In the genomic region with DNA sequence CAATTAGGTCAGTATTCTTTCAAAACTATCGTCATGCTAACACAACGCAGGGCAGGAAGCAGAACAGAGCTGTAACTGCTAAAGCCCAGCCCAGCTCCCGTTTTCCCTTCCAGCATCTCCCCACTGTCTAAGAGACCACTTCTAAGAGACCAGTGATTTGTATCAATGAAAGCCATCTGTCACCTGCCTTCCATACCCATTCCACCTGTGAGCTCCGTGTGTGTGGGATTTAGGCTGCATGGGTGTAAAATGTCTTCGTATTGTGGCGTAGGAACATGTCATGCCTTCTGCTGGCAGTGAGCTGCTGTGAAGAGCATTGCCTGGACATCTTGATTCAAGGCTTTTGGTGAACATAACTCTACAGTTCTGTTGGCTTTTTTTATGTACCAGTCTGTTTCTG, we compare ENCODE assay signal across 20 mouse cellular contexts.
DNase-seq lines count a peak whose midpoint lies in the region; ATAC-seq and TF ChIP-seq lines count a peak whose summit lies in the region.
"Had no signal": no experiment of that assay in that cellular context is flagged by ENCODE, and none has a peak within 500 bp of the region (broad histone marks: within the 10 kb centered on the region; RNA-seq: fewer than 3 reads in every experiment).

No protein-coding gene starts in this region.

- no peak overlapping the region for H3K4me2 ChIP-seq in kidney, embryonic 15.5 days
- H3K4me2 ChIP-seq: forebrain, embryonic 13.5 days; heart, embryonic 12.5 days had no signal

- DNase-seq in cerebellum, postnatal 10 days: peak; percentile 27 to 31
- no peak for DNase-seq in cerebellum, adult 2 months
- no peak for DNase-seq in layer of hippocampus, adult 2 months (ENCODE audit: low spot score in 2 of 2)
- DNase-seq in layer of hippocampus, adult 11-12 months (ENCODE audit: low spot score): no peak
- DNase-seq in thymus, adult 2 months: peak; percentile 49
- peak; percentile 58 for DNase-seq in thymus, postnatal 25 days
- no peak for DNase-seq in embryo, embryonic 10.5 days (ENCODE audit: low spot score)
- DNase-seq: adrenal gland, postnatal 14 days; cerebellum, adult 8-10 months; cerebellum, postnatal 25 days; gastrocnemius, postnatal 36 days; heart, adult 18-20 months; heart, postnatal 36 days had no signal

- no peaks in the 10 kb centered on the region for H3K27me3 ChIP-seq in cerebellum, adult 2 months (ENCODE audit: control insufficient read depth, insufficient read depth, low read length)
- no peaks in the 10 kb centered on the region for H3K27me3 ChIP-seq in thymus, adult 2 months (ENCODE audit: control insufficient read depth, insufficient read depth, low read length)
- H3K27me3 ChIP-seq in kidney, embryonic 15.5 days: no peaks in the 10 kb centered on the region
- H3K27me3 ChIP-seq: forebrain, embryonic 13.5 days; heart, embryonic 12.5 days had no signal

- ATAC-seq in kidney, embryonic 15.5 days (replicated peaks; ENCODE audit: low FRiP score): no peak
- ATAC-seq: forebrain, embryonic 13.5 days; forebrain, postnatal 0 days; hindbrain, embryonic 16.5 days; inflammation-experienced regulatory T-cells, adult 6 months had no signal

- 39% methylated on average over 6 of the region's 6 CpGs for WGBS in cerebellum, adult 2 months
- 11% methylated on average over 6 of the region's 6 CpGs for WGBS in thymus, adult 2 months
- 76% methylated on average over 6 of the region's 6 CpGs for WGBS in kidney, embryonic 15.5 days

- no peaks in the 10 kb centered on the region for H3K9me3 ChIP-seq in kidney, embryonic 15.5 days (replicated peaks)
- H3K9me3 ChIP-seq: embryonic facial prominence, embryonic 10.5 days; forebrain, embryonic 13.5 days; heart, embryonic 12.5 days had no signal

- peaks cover 10% of the 10 kb centered on the region for H3K4me1 ChIP-seq in cerebellum, adult 2 months (ENCODE audit: control insufficient read depth, insufficient read depth, low read length)
- peaks cover 12% of the 10 kb centered on the region for H3K4me1 ChIP-seq in thymus, adult 2 months (replicated peaks; ENCODE audit: control insufficient read depth, insufficient read depth, low read length)
- peaks cover 17% of the 10 kb centered on the region for H3K4me1 ChIP-seq in kidney, embryonic 15.5 days

- no peak for TF ChIP-seq CTCF in cerebellum, adult 2 months (IDR thresholded peaks at IDR 0.05; ENCODE audit: borderline replicate concordance, insufficient read depth, low read depth, low read length)
- no peak for TF ChIP-seq CTCF in layer of hippocampus, adult 2 months (conservative IDR thresholded peaks at IDR 0.05)
- TF ChIP-seq CTCF in thymus, adult 2 months (IDR thresholded peaks at IDR 0.05; ENCODE audit: borderline replicate concordance, control insufficient read depth, extremely low read depth, insufficient read depth, low read length, poor library complexity): no peak

- no peaks in the 10 kb centered on the region for H3K36me3 ChIP-seq in thymus, adult 2 months (ENCODE audit: control insufficient read depth, insufficient read depth, low read length)
- H3K36me3 ChIP-seq in kidney, embryonic 15.5 days: no peaks in the 10 kb centered on the region
- H3K36me3 ChIP-seq: embryonic facial prominence, embryonic 10.5 days; heart, embryonic 12.5 days had no signal

- H3K27ac ChIP-seq in cerebellum, adult 2 months (ENCODE audit: insufficient read depth, low read length): no peak overlapping the region
- H3K27ac ChIP-seq in layer of hippocampus, adult 2 months: peak overlapping the region; percentile 12; the same call in 1 of the 2 replicates
- H3K27ac ChIP-seq in thymus, adult 2 months (ENCODE audit: control insufficient read depth, insufficient read depth, low read length): peak overlapping the region; percentile 74
- no peak overlapping the region for H3K27ac ChIP-seq in kidney, embryonic 15.5 days
- H3K27ac ChIP-seq: embryonic facial prominence, embryonic 10.5 days; forebrain, embryonic 13.5 days had no signal

- H3K4me3 ChIP-seq in cerebellum, adult 2 months (replicated peaks; ENCODE audit: insufficient read depth, low read depth, low read length): no peak overlapping the region
- no peak overlapping the region for H3K4me3 ChIP-seq in layer of hippocampus, adult 2 months
- no peak overlapping the region for H3K4me3 ChIP-seq in thymus, adult 2 months (ENCODE audit: control insufficient read depth, insufficient read depth, low read length)
- no peak overlapping the region for H3K4me3 ChIP-seq in kidney, embryonic 15.5 days (replicated peaks)
- H3K4me3 ChIP-seq: embryonic facial prominence, embryonic 10.5 days; forebrain, embryonic 13.5 days; heart, embryonic 12.5 days had no signal

- no peak overlapping the region for H3K9ac ChIP-seq in kidney, embryonic 15.5 days
- H3K9ac ChIP-seq: forebrain, embryonic 13.5 days; forebrain, postnatal 0 days; heart, embryonic 12.5 days had no signal

- no peak for TF ChIP-seq POLR2A in cerebellum, adult 2 months (IDR thresholded peaks at IDR 0.05; ENCODE audit: borderline replicate concordance, insufficient read depth, low read length)
- TF ChIP-seq POLR2A in thymus, adult 2 months (IDR thresholded peaks at IDR 0.05; ENCODE audit: control insufficient read depth, extremely low read depth, insufficient read depth, low read length, poor library complexity): no peak

Comparison
In these comparisons a context has a peak if more than half of its experiments do, and no peak if none do; other contexts are left out.
1. DNase-seq: peak in cerebellum, postnatal 10 days (2 of 2), thymus, adult 2 months (single experiment) and thymus, postnatal 25 days (single experiment); none in cerebellum, adult 2 months (0 of 2), layer of hippocampus, adult 2 months (0 of 2), layer of hippocampus, adult 11-12 months (single experiment) and embryo, embryonic 10.5 days (single experiment).
2. H3K27ac ChIP-seq: peak in layer of hippocampus, adult 2 months (single experiment) and thymus, adult 2 months (single experiment); none in cerebellum, adult 2 months (single experiment) and kidney, embryonic 15.5 days (single experiment).